Mouse (Mus musculus): ENCODE data around the gene Gabra1. TPM values are rescaled to one million over a fixed set of nuclear protein-coding genes. Genes with fewer than 3 reads are reported as not detected.

Gene Gabra1
- polyA plus RNA-seq, 1 experiment from 2014 or later = 52.8 TPM

- Histone ChIP-seq H3K4me3 (ENCODE audit: low read depth, low read length) (no peak overlapping the region), H3K27me3 (ENCODE audit: control insufficient read depth, insufficient read depth, low read depth, low read length) (no peaks in the 10 kb centered on the region), H3K9ac (ENCODE audit: low read depth, low read length) (no peak overlapping the region), H3K36me3 (ENCODE audit: control insufficient read depth, insufficient read depth, low read length) (no peaks in the 10 kb centered on the region), H3K9me3 (replicated peaks; ENCODE audit: control insufficient read depth, low read length, poor library complexity, severe bottlenecking) (no peaks in the 10 kb centered on the region), H3K27ac (ENCODE audit: low read length) (no peak overlapping the region), H3K4me1 (ENCODE audit: control insufficient read depth, insufficient read depth, low read length) (no peaks in the 10 kb centered on the region), H3K4me2 (ENCODE audit: low read length) (no peak overlapping the region)
- WGBS = 85% methylated on average over 2 of the region's 2 CpGs
- no peak for ATAC-seq
These were observed 87.2 kb downstream of the Gabra1 start for GRCm38 (mm10) chr11:42095556-42095955.

Other genes starting within 250 kb of the Gabra1 start
- 149 and 156 TPM in 2 replicates for gene Gabrg2, start 182.1 kb downstream of the Gabra1 start, polyA plus RNA-seq (2015; fragmentation: Nextera tagmentation; extraction: Ambion mirVana)
- gene Gabra6, start 138.1 kb upstream of the Gabra1 start, polyA plus RNA-seq (2015; fragmentation: Nextera tagmentation; extraction: Ambion mirVana) = not detected in 2 replicates
- 47.4 and 50.8 TPM in 2 replicates for gene Gabrb2, start 236.8 kb upstream of the Gabra1 start, polyA plus RNA-seq (2015; fragmentation: Nextera tagmentation; extraction: Ambion mirVana)